Mouse (Mus musculus) olfactory bulb, adult 2 months (tissue): Measurements from ENCODE around the gene Dgkd.

ENCODE experiments used
- CTCF ChIP-seq: fragments of 200-500 bp; IDR thresholded peaks from 2 replicates; pipeline ENCODE4 v1.5.1; 2012; ENCODE audit warnings: low read depth, mild to moderate bottlenecking, low read length, moderate library complexity; ENCODE audit not compliant: insufficient read depth
- POLR2A ChIP-seq: fragments of 200-500 bp; IDR thresholded peaks from 2 replicates; pipeline ENCODE4 v1.6.1; 2012; ENCODE audit warnings: mild to moderate bottlenecking, low read depth, low read length, moderate library complexity; ENCODE audit not compliant: insufficient read depth

GRCm38 (mm10) chr1:87829621-87830211 is 23.4 kb upstream of the Dgkd start:
- no peak for TF ChIP-seq CTCF
- no peak for TF ChIP-seq POLR2A
